Mouse (Mus musculus): ENCODE measurements around the gene Ano8.
"Not testable (repeated sequence)": the region's sequence is repeated elsewhere in the genome, so short reads cannot be mapped to it uniquely, and the experiment has no call there.

Ano8 gene

DNA sequence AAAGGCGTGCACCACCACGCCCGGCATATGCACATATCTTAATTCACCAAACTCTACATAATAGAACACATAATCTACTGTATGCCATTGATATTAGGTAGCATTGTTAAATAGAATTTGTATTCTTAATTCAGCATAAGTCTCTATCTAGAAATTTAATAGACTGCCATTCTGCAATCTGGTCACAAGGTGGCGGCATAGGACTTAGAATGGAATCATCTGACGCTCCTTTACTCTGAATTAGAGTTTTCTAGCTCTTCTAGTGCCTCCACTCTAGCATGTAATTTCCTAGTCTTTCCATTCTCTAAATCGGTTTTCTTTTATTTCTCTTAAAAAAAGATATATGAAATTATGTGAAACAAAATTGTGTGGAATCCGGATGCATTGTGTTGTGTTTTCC lies 44.4 kb downstream of the Ano8 start:
- peak; percentile 52 for DNase-seq (ENCODE audit: low spot score)

DNA sequence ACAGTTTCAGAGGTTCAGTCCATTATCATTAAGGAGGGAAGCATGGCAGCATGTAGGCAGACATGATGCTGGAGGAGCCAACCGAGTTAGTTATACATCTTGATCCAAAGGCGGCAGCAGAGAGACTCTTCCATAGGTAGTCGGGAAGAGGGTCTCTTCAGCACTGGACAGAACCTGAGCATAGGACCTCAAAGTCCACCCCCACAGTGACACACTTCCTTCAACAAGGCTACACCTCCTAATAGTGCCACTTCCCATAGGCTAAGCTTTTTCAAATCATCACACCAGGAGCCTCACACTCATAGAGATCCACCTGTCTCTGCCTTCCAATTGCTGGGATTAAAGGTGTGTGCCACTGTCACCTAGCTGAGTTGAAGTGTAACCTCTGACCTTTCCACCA lies 48.7 kb downstream of the Ano8 start:
- no peak for DNase-seq (ENCODE audit: low spot score)

DNA sequence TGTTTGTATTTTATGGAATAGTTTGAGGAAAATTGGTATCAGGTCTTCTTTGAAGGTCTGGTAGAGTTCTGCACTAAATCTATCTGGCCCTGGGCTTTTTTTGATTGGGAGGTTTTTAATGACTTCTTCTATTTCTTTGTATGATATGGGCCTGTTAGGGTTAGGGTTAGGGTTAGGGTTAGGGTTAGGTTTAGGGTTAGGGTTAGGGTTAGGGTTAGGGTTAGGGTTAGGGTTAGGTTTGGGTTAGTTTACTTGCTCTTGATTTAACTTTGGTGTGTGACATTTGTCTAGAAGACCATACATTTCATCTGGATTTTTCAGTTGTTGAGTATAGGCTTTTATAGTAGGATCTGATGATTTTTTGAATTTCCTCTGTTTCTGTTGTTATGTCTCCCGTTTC lies 52.8 kb downstream of the Ano8 start:
- DNase-seq (ENCODE audit: low spot score) = not testable (repeated sequence)

Data from lung, postnatal 25 days (tissue).